8 mouse cellular contexts compared by ENCODE assay signal in the genomic region with DNA sequence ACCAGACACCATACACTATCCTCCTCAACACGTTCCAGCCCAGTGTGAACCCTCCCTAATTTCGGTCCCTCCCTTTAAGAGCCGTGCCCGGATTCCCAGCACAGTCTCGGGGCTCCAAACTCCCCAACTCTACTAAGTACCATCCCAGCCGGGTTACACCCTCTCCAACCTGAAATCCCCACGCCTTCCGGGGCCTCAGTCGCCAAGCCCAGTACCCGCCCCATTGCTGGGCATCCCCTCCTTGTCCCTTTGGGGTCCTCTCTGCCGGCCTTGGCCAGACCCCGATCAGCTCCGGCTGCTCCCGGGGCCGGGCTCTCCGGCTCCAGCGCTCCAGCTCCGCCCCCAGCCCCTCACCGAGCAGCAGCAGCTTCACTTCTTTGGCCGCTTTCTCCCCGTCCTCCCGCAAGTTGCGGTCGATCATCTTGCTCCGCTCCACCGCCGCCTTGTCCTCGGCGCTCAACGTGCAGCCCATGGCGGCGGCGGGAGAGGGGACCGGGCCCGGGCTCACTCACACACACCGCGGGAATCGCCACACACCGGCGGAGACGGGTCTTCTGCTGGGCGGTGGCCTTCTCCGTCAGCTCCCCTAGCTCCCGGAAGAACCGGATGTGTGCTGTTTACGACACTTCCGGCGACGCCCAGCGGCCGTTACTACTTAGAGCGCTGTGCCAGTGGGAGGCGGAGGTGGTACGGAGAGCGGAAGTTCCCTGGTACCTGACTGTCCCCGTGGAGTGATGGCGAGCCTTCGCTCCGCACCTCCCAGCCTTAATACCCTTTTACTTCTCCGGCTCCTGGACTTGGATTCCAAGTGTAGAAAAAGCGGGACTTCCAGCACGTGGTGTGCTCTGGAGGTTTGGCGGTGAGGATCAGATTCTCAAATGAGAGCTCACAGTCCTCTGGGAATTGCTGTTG. TPM values are rescaled to one million over a fixed set of nuclear protein-coding genes. Genes with fewer than 3 reads are reported as not detected.
A peak's percentile ranks its signal among the peaks of the same experiment; 100 is the strongest.
DNase-seq lines count a peak whose midpoint lies in the region; ATAC-seq and TF ChIP-seq lines count a peak whose summit lies in the region.

A gene (minus strand): TSS at position 613 of the 912 bp plus-strand sequence.

- peaks cover 37% of the 10 kb centered on the region for H3K79me2 ChIP-seq in CH12.LX (replicated peaks; ENCODE audit: control insufficient read depth, extremely low read depth, insufficient read depth, poor library complexity, severe bottlenecking)

- no peaks in the 10 kb centered on the region for H3K9me3 ChIP-seq in CH12.LX (replicated peaks; ENCODE audit: low read length)
- no peaks in the 10 kb centered on the region for H3K9me3 ChIP-seq in forebrain, embryonic 11.5 days (ENCODE audit: control insufficient read depth, low read length)
- no peaks in the 10 kb centered on the region for H3K9me3 ChIP-seq in heart, embryonic 16.5 days (replicated peaks; ENCODE audit: control insufficient read depth, low read length)
- H3K9me3 ChIP-seq in liver, embryonic 15.5 days (replicated peaks) = no peaks in the 10 kb centered on the region
- no peaks in the 10 kb centered on the region for H3K9me3 ChIP-seq in neural tube, embryonic 12.5 days

- no peak for TF ChIP-seq RAD21 in CH12.LX (IDR thresholded peaks at IDR 0.05; ENCODE audit: low read depth, low read length)

- TF ChIP-seq EP300 in CH12.LX (IDR thresholded peaks at IDR 0.05; ENCODE audit: low read length) = no peak

- H3K4me2 ChIP-seq in CH12.LX (ENCODE audit: insufficient read depth, low read depth, poor library complexity, severe bottlenecking) = peak within 1 kb of the TSS; percentile 96
- peak within 1 kb of the TSS; percentile 64 for H3K4me2 ChIP-seq in forebrain, embryonic 11.5 days (ENCODE audit: low read depth, low read length, severe bottlenecking)
- peak within 1 kb of the TSS; percentile 79 for H3K4me2 ChIP-seq in heart, embryonic 16.5 days (ENCODE audit: low read depth, low read length)
- peak within 1 kb of the TSS; percentile 91 for H3K4me2 ChIP-seq in liver, embryonic 15.5 days
- peak within 1 kb of the TSS; percentile 87 for H3K4me2 ChIP-seq in neural tube, embryonic 12.5 days (replicated peaks)

- H3K4me1 ChIP-seq in CH12.LX (ENCODE audit: control insufficient read depth in 1 of 2, insufficient read depth in 2 of 2) = peaks cover 0 to 25% of the 10 kb centered on the region in 2 experiments; a peak in 2 of 4 replicates
- peaks cover 4% of the 10 kb centered on the region; the same call in 1 of the 2 replicates for H3K4me1 ChIP-seq in forebrain, embryonic 11.5 days (replicated peaks; ENCODE audit: control insufficient read depth, insufficient read depth, low read length)
- peaks cover 25% of the 10 kb centered on the region for H3K4me1 ChIP-seq in heart, embryonic 16.5 days (ENCODE audit: control insufficient read depth, insufficient read depth, low read length)
- peaks cover 56% of the 10 kb centered on the region for H3K4me1 ChIP-seq in liver, embryonic 15.5 days (replicated peaks)
- H3K4me1 ChIP-seq in neural tube, embryonic 12.5 days = peaks cover 5% of the 10 kb centered on the region

- TF ChIP-seq POLR2A in CH12.LX (IDR thresholded peaks at IDR 0.05; ENCODE audit: low read depth, low read length) = peak; percentile 99

- peak within 1 kb of the TSS; percentile 90 for H3K9ac ChIP-seq in CH12.LX (ENCODE audit: insufficient read depth, low read depth)
- peak within 1 kb of the TSS; percentile 94 for H3K9ac ChIP-seq in forebrain, embryonic 11.5 days (ENCODE audit: low read length)
- H3K9ac ChIP-seq in heart, embryonic 16.5 days (ENCODE audit: low read length) = peak within 1 kb of the TSS; percentile 82
- H3K9ac ChIP-seq in liver, embryonic 15.5 days = peak within 1 kb of the TSS; percentile 91
- peak within 1 kb of the TSS; percentile 87 for H3K9ac ChIP-seq in neural tube, embryonic 12.5 days

- under 1% methylated on average over 63 of the region's 63 CpGs for WGBS in forebrain, embryonic 11.5 days
- under 1% methylated on average over 63 of the region's 63 CpGs for WGBS in heart, embryonic 16.5 days
- under 1% methylated on average over 63 of the region's 63 CpGs for WGBS in liver, embryonic 15.5 days (ENCODE audit: insufficient replicate concordance)
- under 1% methylated on average over 63 of the region's 63 CpGs for WGBS in neural tube, embryonic 12.5 days

- no peak for TF ChIP-seq CTCF in CH12.LX (conservative IDR thresholded peaks at IDR 0.05 in 1 of 2, IDR thresholded peaks at IDR 0.05 in 1 of 2; ENCODE audit: low read depth in 2 of 2, low read length in 2 of 2)

- ATAC-seq in forebrain, embryonic 11.5 days (replicated peaks; ENCODE audit: low FRiP score) = peak; percentile 95
- ATAC-seq in heart, embryonic 16.5 days (replicated peaks; ENCODE audit: extremely low read depth, insufficient read depth, low FRiP score) = peak; percentile 92
- peak; percentile 96 for ATAC-seq in liver, embryonic 15.5 days (ENCODE audit: insufficient read depth)
- ATAC-seq in neural tube, embryonic 12.5 days (ENCODE audit: low FRiP score, low read depth) = peak; percentile 92

- H3K36me3 ChIP-seq in CH12.LX (replicated peaks in 1 of 2; ENCODE audit: control insufficient read depth in 1 of 2, insufficient read depth in 1 of 2, low read length in 1 of 2) = peaks cover 0 to 37% of the 10 kb centered on the region in 2 experiments
- no peaks in the 10 kb centered on the region for H3K36me3 ChIP-seq in forebrain, embryonic 11.5 days (ENCODE audit: control insufficient read depth, insufficient read depth, low read length)
- H3K36me3 ChIP-seq in heart, embryonic 16.5 days (ENCODE audit: control insufficient read depth, insufficient read depth) = no peaks in the 10 kb centered on the region
- peaks cover 18% of the 10 kb centered on the region for H3K36me3 ChIP-seq in liver, embryonic 15.5 days (replicated peaks)
- H3K36me3 ChIP-seq in neural tube, embryonic 12.5 days = peaks cover 2% of the 10 kb centered on the region; the same call in 1 of the 2 replicates

- peak within 1 kb of the TSS; percentile 72 for H3K27ac ChIP-seq in CH12.LX (ENCODE audit: insufficient read depth, low read depth)
- peak within 1 kb of the TSS; percentile 86 for H3K27ac ChIP-seq in forebrain, embryonic 11.5 days (ENCODE audit: low read depth, low read length)
- peak within 1 kb of the TSS; percentile 95 for H3K27ac ChIP-seq in heart, embryonic 16.5 days (ENCODE audit: low read length)
- peak within 1 kb of the TSS; percentile 98 for H3K27ac ChIP-seq in liver, embryonic 15.5 days (replicated peaks)
- peak within 1 kb of the TSS; percentile 84 for H3K27ac ChIP-seq in neural tube, embryonic 12.5 days

- no peaks in the 10 kb centered on the region for H3K27me3 ChIP-seq in CH12.LX (replicated peaks)
- no peaks in the 10 kb centered on the region for H3K27me3 ChIP-seq in forebrain, embryonic 11.5 days (ENCODE audit: control insufficient read depth, insufficient read depth, low read length)
- no peaks in the 10 kb centered on the region for H3K27me3 ChIP-seq in heart, embryonic 16.5 days (ENCODE audit: control insufficient read depth, insufficient read depth, low read length)
- no peaks in the 10 kb centered on the region for H3K27me3 ChIP-seq in liver, embryonic 15.5 days
- no peaks in the 10 kb centered on the region for H3K27me3 ChIP-seq in neural tube, embryonic 12.5 days (replicated peaks)

- H3K4me3 ChIP-seq in CH12.LX (replicated peaks in 1 of 3; ENCODE audit: low read depth in 2 of 3, low read length in 2 of 3, poor library complexity in 1 of 3) = peak within 1 kb of the TSS; percentile 76 to 98 (median 94)
- peak within 1 kb of the TSS; percentile 96 for H3K4me3 ChIP-seq in forebrain, embryonic 11.5 days (ENCODE audit: low read depth, low read length)
- peak within 1 kb of the TSS; percentile 78 for H3K4me3 ChIP-seq in heart, embryonic 16.5 days (ENCODE audit: low read length)
- H3K4me3 ChIP-seq in liver, embryonic 15.5 days (replicated peaks) = peak within 1 kb of the TSS; percentile 87
- peak within 1 kb of the TSS; percentile 95 for H3K4me3 ChIP-seq in neural tube, embryonic 12.5 days

- dilution Hi-C loops in CH12.LX (cut with MboI; ENCODE audit: extremely low pct_ligation_motif_present, extremely low pct_unique_long_range_greater_than_20kb, low sequenced_read_pairs) = no loop called here

- peak; percentile 96 for DNase-seq in CH12.LX (ENCODE audit: extremely low read depth)
- peak; percentile 91 for DNase-seq in c-Kit-positive CD71-positive TER-119-negative erythroid progenitor cells, embryonic 14.5 days (ENCODE audit: low read depth)
- peak; percentile 93 for DNase-seq in forebrain, embryonic 11.5 days (ENCODE audit: low spot score)
- peak; percentile 95 for DNase-seq in kidney, postnatal 36 days
- DNase-seq in telencephalon, adult 2 months (ENCODE audit: low read depth, low spot score) = peak; percentile 87

- in situ Hi-C loops in CH12.LX (cut with MboI; ENCODE audit: low pct_ligation_motif_present, low pct_unique_long_range_greater_than_20kb, low sequenced_read_pairs) = loop anchor here (5.0 to 10.0 kb wide), 2 partner anchors 63 to 211 kb away; a partner anchor contains a TSS

TF ChIP-seq in CH12.LX, 34 proteins besides CTCF, POLR2A, EP300 and RAD21 (continues in another document):
- TF ChIP-seq ZMIZ1 (IDR thresholded peaks at IDR 0.05; ENCODE audit: low read depth, low read length) (peak; percentile 81), POLR2AphosphoS2 (IDR thresholded peaks at IDR 0.05; ENCODE audit: low read depth, low read length) (peak; percentile 93), E2F4 (IDR thresholded peaks at IDR 0.05; ENCODE audit: insufficient replicate concordance, low read depth, low read length) (no peak), CHD1 (IDR thresholded peaks at IDR 0.05; ENCODE audit: low read depth, low read length) (peak; percentile 46; the same call in 1 of the 2 replicates), ZKSCAN1 (IDR thresholded peaks at IDR 0.05; ENCODE audit: borderline replicate concordance, low read depth, low read length) (no peak), JUND (conservative IDR thresholded peaks at IDR 0.05; ENCODE audit: low read depth, low read length) (no peak), MYC (IDR thresholded peaks at IDR 0.05; ENCODE audit: low read depth, low read length) (peak; percentile 67; the same call in 1 of the 2 replicates), KAT2A (IDR thresholded peaks at IDR 0.05; ENCODE audit: insufficient replicate concordance, low read length) (0 out of 2 replicates have a peak, but pooled peaks have one; percentile 62), ZNF384 (IDR thresholded peaks at IDR 0.05; ENCODE audit: low read depth, low read length) (no peak), NRF1 (IDR thresholded peaks at IDR 0.05; ENCODE audit: low read depth, low read length) (no peak), MAX (IDR thresholded peaks at IDR 0.05; ENCODE audit: low read length) (peak; percentile 80)

RNA-seq across cellular contexts. Expression of the gene that starts here (rescaled TPM):
- 54.1 and 59.8 TPM in 2 replicates for total RNA-seq in CH12.LX (2012; rRNA removed)
- 145 and 159 TPM in 2 replicates for total RNA-seq in CH12.LX (2014; rRNA removed)
- 78.7 and 82.4 TPM in 2 replicates for polyA plus RNA-seq in CH12.LX (2012; ENCODE audit: insufficient read length, low read depth)
- polyA plus RNA-seq in forebrain, embryonic 11.5 days (2014; fragmentation: Nextera tagmentation; extraction: Ambion mirVana) = 210 and 213 TPM in 2 replicates
- 77.0 and 85.5 TPM in 2 replicates for polyA plus RNA-seq in heart, embryonic 16.5 days (2015; fragmentation: Nextera tagmentation; extraction: Ambion mirVana)
- 63.4 and 66.5 TPM in 2 replicates for polyA plus RNA-seq in liver, embryonic 15.5 days (2015; fragmentation: Nextera tagmentation; extraction: Ambion mirVana)
- 174 and 189 TPM in 2 replicates for polyA plus RNA-seq in neural tube, embryonic 12.5 days (2016; fragmentation: Nextera tagmentation; extraction: Ambion mirVana)

Comparison
In these comparisons a context has a peak if more than half of its experiments do, and no peak if none do; other contexts are left out.
1. Peak in every context shown above with its lines: DNase-seq, ATAC-seq, H3K4me3 ChIP-seq and H3K27ac ChIP-seq.